Mouse (Mus musculus): ENCODE measurements around the gene Cda.

Gene Cda

GRCm38 (mm10) chr4:138307739-138308138, 60.1 kb downstream of the Cda start:
- DNase-seq (ENCODE audit: low spot score in 2 of 2): no peak

GRCm38 (mm10) chr4:138307025-138307424, 60.8 kb downstream of the Cda start:
- no peak for DNase-seq (ENCODE audit: low spot score in 2 of 2)

GRCm38 (mm10) chr4:138304340-138305104, 63.3 kb downstream of the Cda start, which contains the start of gene Ddost:
Ddost (plus strand) TSS chr4:138304730.
- DNase-seq (ENCODE audit: low spot score in 2 of 2): peak; percentile 97

- DNase-seq (ENCODE audit: low spot score in 2 of 2): peak in 1 of 2 experiments; percentile 52
Observed at GRCm38 (mm10) chr4:138303742-138304141, 64.0 kb downstream of the Cda start.

GRCm38 (mm10) chr4:138303011-138303410, 64.8 kb downstream of the Cda start:
- no peak for DNase-seq (ENCODE audit: low spot score in 2 of 2)

GRCm38 (mm10) chr4:138301271-138301780, 66.5 kb downstream of the Cda start:
- DNase-seq (ENCODE audit: low spot score in 2 of 2): no peak

- no peak for DNase-seq (ENCODE audit: low spot score in 2 of 2)
Observed at GRCm38 (mm10) chr4:138293949-138294550, 73.7 kb downstream of the Cda start.

GRCm38 (mm10) chr4:138293261-138293948, 74.4 kb downstream of the Cda start:
- no peak for DNase-seq (ENCODE audit: low spot score in 2 of 2)

GRCm38 (mm10) chr4:138292028-138292427, 75.8 kb downstream of the Cda start:
- DNase-seq (ENCODE audit: low spot score in 2 of 2): no peak

GRCm38 (mm10) chr4:138288691-138289090, 79.1 kb downstream of the Cda start:
- no peak for DNase-seq (ENCODE audit: low spot score in 2 of 2)

Measured in spleen, postnatal 4 days (tissue).